Mouse (Mus musculus) forebrain, embryonic 11.5 days (tissue): ENCODE results near the gene Eef1akmt1. TPM values are rescaled to one million over a fixed set of nuclear protein-coding genes. Genes with fewer than 3 reads are reported as not detected.

Source experiments
- ATAC-seq: fragments of 200-750 bp; cut with Nextera tagmentation; replicated peaks from 2 replicates; pipeline ENCODE4 v1.8.0; 2017; ENCODE audit warnings: moderate TSS enrichment; ENCODE audit not compliant: low FRiP score
- DNase-seq: peaks from one replicate; pipeline ENCODE4 v3.0.0-alpha.2; 2017; ENCODE audit warnings: low spot score
- H3K27ac ChIP-seq: fragments of 300-500 bp; sonication (generic); 2 replicates; pipeline ENCODE4 v1.5.1; 2014; ENCODE audit warnings: low read depth, low read length
- H3K27me3 ChIP-seq: fragments of 300-500 bp; sonication (generic); 2 replicates; pipeline ENCODE4 v1.6.1; 2014; ENCODE audit warnings: mild to moderate bottlenecking, low read length, mixed read lengths; ENCODE audit not compliant: control insufficient read depth, insufficient read depth
- H3K36me3 ChIP-seq: fragments of 300-500 bp; sonication (generic); 2 replicates; pipeline ENCODE4 v1.6.1; 2014; ENCODE audit warnings: mild to moderate bottlenecking, low read length, moderate library complexity, mixed read lengths; ENCODE audit not compliant: control insufficient read depth, insufficient read depth
- H3K4me1 ChIP-seq: fragments of 300-500 bp; sonication (generic); replicated peaks from 2 replicates; pipeline ENCODE4 v1.6.1; 2014; ENCODE audit warnings: low read length, mixed read lengths; ENCODE audit not compliant: control insufficient read depth, insufficient read depth
- H3K4me2 ChIP-seq: fragments of 300-500 bp; sonication (generic); 2 replicates; pipeline ENCODE4 v1.6.1; 2014; ENCODE audit warnings: low read depth, mild to moderate bottlenecking, low read length, moderate library complexity, mixed read lengths; ENCODE audit not compliant: severe bottlenecking
- H3K4me3 ChIP-seq: fragments of 300-500 bp; sonication (generic); 2 replicates; pipeline ENCODE4 v1.5.1; 2014; ENCODE audit warnings: low read depth, low read length
- H3K9ac ChIP-seq: fragments of 300-500 bp; sonication (generic); 2 replicates; pipeline ENCODE4 v1.6.1; 2014; ENCODE audit warnings: low read length
- H3K9me3 ChIP-seq: fragments of 300-500 bp; sonication (generic); 2 replicates; pipeline ENCODE4 v1.6.1; 2016; ENCODE audit warnings: low read length, mixed read lengths; ENCODE audit not compliant: control insufficient read depth
- WGBS: fragments of 180-500 bp; shearing (Covaris S2); extraction: QIAGEN DNeasy Blood & Tissue Kit; methylation state at CpG from one replicate; pipeline ENCODE4 v1.1.7; 2014; 5-methylcytosine and 5-hydroxymethylcytosine counted together
- polyA plus RNA-seq: library from polyadenylated mRNA; unstranded; fragments of >200 nt; fragmentation: Nextera tagmentation; extraction: Ambion mirVana; gene quantifications from 2 replicates; pipeline ENCODE4 v1.2.1, GENCODE M21; 2014

The Eef1akmt1 gene
- polyA plus RNA-seq: 79.4 and 86.5 TPM in 2 replicates

- Histone ChIP-seq H3K9me3 (no peaks in the 10 kb centered on the region), H3K27ac (peak within 1 kb of the TSS; percentile 50; the same call in 1 of the 2 replicates), H3K4me2 (peak within 1 kb of the TSS; percentile 70), H3K4me3 (peak within 1 kb of the TSS; percentile 46), H3K27me3 (no peaks in the 10 kb centered on the region), H3K36me3 (no peaks in the 10 kb centered on the region), H3K9ac (peak within 1 kb of the TSS; percentile 63), H3K4me1 (no peaks in the 10 kb centered on the region; the same call in 1 of the 2 replicates)
- DNase-seq: peak; percentile 97
- WGBS: 11% methylated on average over 35 of the region's 35 CpGs
- peak; percentile 99 for ATAC-seq
These were observed at the start of gene Eef1akmt1 for GRCm38 (mm10) chr14:57571155-57572133. Eef1akmt1 (minus strand) TSS chr14:57571612.

DNA sequence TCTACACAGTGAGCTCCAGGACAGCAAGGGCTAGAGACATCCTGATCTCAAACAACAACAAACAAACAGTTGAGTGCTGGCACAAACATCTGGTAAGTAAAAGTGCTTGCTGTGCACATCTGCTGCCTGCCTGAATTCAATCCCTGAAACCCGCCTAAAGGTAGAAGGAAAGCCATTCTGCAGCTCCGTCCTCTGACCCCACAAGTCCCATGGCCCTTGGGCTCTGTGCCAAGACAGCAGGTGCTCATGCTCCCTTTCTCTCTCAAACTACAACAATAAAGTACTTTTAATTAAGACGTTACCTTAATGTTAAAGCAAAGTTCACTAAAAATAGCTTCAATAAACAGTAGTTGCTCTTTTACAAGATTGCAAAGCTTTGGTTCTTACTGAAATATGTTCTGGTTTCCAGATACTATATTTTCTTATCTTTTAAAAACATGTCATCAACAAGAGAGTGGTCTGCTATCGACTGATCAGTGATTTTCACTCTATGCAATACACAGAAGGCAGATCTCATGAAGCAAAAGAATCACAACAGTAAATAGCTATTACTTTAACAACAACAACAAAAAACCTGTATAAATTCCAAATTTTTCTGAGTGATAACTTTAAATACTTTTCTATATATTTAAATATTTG is 49.3 kb upstream of the Eef1akmt1 start:
- no peak for DNase-seq
- ATAC-seq: no peak
- H3K4me2 ChIP-seq: no peak overlapping the region
- no peaks in the 10 kb centered on the region; the same call in 1 of the 2 replicates for H3K36me3 ChIP-seq
- H3K27me3 ChIP-seq: no peaks in the 10 kb centered on the region
- no peaks in the 10 kb centered on the region for H3K9me3 ChIP-seq
- H3K9ac ChIP-seq: no peak overlapping the region
- WGBS: 66% methylated on average over 4 of the region's 4 CpGs
- H3K27ac ChIP-seq: no peak overlapping the region
- 0 out of 2 replicates have a peak, but pooled peaks cover 4% of the 10 kb centered on the region for H3K4me1 ChIP-seq
- no peak overlapping the region for H3K4me3 ChIP-seq

DNA sequence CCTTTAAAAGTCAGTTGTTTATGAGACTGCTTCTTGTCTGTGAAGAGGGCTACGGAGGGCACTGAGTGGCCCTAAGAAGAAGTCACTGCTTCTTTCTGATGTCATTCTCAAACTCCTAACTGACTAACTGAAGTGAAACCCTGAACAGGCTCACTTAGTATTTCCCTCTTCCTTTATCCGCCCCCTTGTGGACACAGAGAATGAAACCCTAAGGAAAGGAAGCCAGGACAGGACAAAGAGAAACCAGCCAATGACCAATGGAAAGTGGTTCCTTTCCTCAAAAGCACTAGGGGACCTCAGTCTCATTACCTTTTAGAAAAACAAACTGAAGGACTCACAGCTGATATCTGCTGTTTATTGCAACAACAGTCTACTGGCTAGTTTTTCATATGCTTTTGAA is 48.1 kb upstream of the Eef1akmt1 start:
- DNase-seq: no peak
- 47% methylated on average over 2 of the region's 2 CpGs for WGBS
- Histone ChIP-seq H3K4me2 (no peak overlapping the region), H3K9me3 (no peaks in the 10 kb centered on the region), H3K36me3 (no peaks in the 10 kb centered on the region), H3K27ac (no peak overlapping the region), H3K4me1 (0 out of 2 replicates have a peak, but pooled peaks cover 4% of the 10 kb centered on the region), H3K27me3 (no peaks in the 10 kb centered on the region), H3K9ac (no peak overlapping the region), H3K4me3 (no peak overlapping the region)
- no peak for ATAC-seq

DNA sequence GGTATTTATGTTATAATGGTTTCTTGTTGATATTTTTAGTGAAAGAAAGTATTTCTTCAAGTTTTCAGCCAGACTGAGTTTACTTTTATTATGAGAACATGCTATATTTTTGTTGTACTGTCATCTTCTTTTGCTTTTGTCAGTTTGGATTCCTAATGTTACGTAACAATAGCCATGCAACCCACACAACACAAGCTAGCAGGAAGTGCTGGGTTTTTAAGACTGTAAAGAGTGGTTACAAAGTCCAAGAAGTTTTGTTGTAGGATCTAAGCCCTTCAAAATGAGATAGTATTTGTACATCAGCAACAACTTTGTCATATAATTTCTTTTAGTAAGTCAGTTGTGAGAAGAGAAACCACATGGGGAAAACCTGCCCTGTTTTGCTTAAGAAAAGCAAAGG is 46.3 kb upstream of the Eef1akmt1 start:
- Histone ChIP-seq H3K36me3 (no peaks in the 10 kb centered on the region), H3K27ac (no peak overlapping the region), H3K4me3 (no peak overlapping the region), H3K9ac (no peak overlapping the region), H3K4me1 (0 out of 2 replicates have a peak, but pooled peaks cover 3% of the 10 kb centered on the region), H3K4me2 (no peak overlapping the region), H3K9me3 (no peaks in the 10 kb centered on the region), H3K27me3 (no peaks in the 10 kb centered on the region)
- ATAC-seq (no peak), DNase-seq (no peak)
- WGBS: 96% methylated on average over 1 of the region's 1 CpGs

DNA sequence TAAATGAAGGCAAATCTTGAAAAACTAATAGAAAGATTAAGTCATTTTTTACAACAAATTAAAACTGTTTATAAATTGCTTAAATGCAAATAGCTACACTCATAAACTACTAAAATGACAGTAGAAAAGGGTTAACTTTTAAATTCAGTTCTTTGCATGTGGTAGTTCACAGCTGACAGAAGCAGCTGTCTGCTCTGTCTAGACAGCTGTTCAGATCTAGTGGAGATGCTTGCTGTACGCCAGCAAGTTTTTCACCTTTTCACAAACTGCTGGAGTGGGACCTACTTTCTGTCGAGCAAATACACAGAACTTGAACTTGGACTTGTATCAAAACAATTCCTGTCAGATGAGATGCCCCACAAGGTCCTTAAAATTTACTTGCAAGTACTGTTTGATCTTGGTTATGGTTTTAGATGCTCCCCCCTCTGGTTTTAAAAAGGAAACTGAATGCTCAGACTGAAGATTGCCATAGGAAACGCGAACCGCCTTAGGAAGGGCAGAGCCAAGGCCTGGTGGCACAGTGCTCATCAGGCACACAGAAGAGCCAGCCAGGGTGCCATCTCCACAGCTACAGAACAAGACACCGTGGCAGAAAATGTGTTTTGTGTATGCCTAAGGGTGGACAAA is 45.0 kb upstream of the Eef1akmt1 start:
- no peak overlapping the region for H3K4me3 ChIP-seq
- H3K4me2 ChIP-seq: no peak overlapping the region
- ATAC-seq (no peak), DNase-seq (no peak)
- no peak overlapping the region for H3K27ac ChIP-seq
- H3K9me3 ChIP-seq: no peaks in the 10 kb centered on the region
- WGBS: 87% methylated on average over 6 of the region's 6 CpGs
- no peaks in the 10 kb centered on the region for H3K36me3 ChIP-seq
- H3K9ac ChIP-seq: no peak overlapping the region
- H3K4me1 ChIP-seq: 0 out of 2 replicates have a peak, but pooled peaks cover 3% of the 10 kb centered on the region
- H3K27me3 ChIP-seq: no peaks in the 10 kb centered on the region

GRCm38 (mm10) chr14:57615828-57616227 is 44.4 kb upstream of the Eef1akmt1 start:
- Histone ChIP-seq H3K4me1 (0 out of 2 replicates have a peak, but pooled peaks cover 7% of the 10 kb centered on the region), H3K4me3 (no peak overlapping the region), H3K9ac (no peak overlapping the region), H3K36me3 (no peaks in the 10 kb centered on the region), H3K27ac (no peak overlapping the region), H3K9me3 (no peaks in the 10 kb centered on the region), H3K27me3 (no peaks in the 10 kb centered on the region), H3K4me2 (no peak overlapping the region)
- DNase-seq (no peak), ATAC-seq (no peak)
- 76% methylated on average over 6 of the region's 6 CpGs for WGBS

DNA sequence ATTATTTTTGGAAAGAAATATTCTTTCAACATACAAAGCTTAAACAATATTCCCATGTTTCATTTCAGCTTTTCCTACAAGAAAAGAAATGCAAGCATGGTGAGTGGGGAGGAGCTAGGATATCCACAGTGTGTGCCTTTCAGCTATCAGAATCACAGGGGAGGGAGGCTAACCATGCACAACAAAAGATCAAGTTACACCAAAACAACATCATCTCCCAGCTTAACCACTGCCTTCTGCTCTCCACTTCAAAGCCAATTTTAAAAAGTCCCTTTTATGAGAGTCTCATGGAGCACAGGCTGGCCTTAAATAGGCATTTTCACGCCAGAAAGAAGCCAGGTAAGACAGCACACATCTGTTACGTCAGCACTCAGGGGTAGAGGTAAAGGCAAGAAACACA is 39.6 kb upstream of the Eef1akmt1 start:
- Histone ChIP-seq H3K4me1 (0 out of 2 replicates have a peak, but pooled peaks cover 7% of the 10 kb centered on the region), H3K4me2 (no peak overlapping the region), H3K36me3 (no peaks in the 10 kb centered on the region; the same call in 1 of the 2 replicates), H3K27me3 (no peaks in the 10 kb centered on the region), H3K27ac (peak overlapping the region; percentile 18; the same call in 1 of the 2 replicates), H3K9ac (no peak overlapping the region), H3K9me3 (no peaks in the 10 kb centered on the region), H3K4me3 (no peak overlapping the region)
- ATAC-seq: no peak
- 47% methylated on average over 2 of the region's 2 CpGs for WGBS
- DNase-seq: no peak

DNA sequence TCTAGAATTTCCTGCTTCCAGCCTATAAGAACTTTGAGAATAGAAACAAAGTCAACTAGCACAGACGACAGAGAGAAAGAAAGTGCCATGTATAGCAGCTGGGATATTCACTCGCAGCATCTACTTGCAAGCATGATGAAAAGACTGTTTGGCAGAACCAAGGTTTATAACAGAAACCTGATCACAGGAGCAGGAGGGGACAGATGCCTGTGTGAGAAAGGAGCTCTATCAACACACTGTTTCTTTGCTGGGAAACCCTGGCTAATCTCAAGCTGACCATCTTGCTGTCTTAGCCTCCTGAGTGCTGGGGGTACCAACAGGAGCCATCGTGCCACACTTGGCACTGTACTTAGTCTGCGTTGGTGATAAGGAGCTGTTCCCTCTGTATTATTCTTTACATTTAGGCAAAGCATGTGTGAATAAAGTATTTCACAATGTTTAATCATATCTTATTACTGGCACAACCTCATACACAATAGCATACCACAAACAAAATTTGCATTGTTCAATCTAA is 38.5 kb upstream of the Eef1akmt1 start:
- ATAC-seq: no peak
- H3K27ac ChIP-seq: no peak overlapping the region
- no peak for DNase-seq
- no peak overlapping the region for H3K9ac ChIP-seq
- H3K4me1 ChIP-seq: 0 out of 2 replicates have a peak, but pooled peaks cover 4% of the 10 kb centered on the region
- H3K36me3 ChIP-seq: no peaks in the 10 kb centered on the region; the same call in 1 of the 2 replicates
- H3K4me2 ChIP-seq: no peak overlapping the region
- no peaks in the 10 kb centered on the region for H3K27me3 ChIP-seq
- H3K4me3 ChIP-seq: no peak overlapping the region
- H3K9me3 ChIP-seq: no peaks in the 10 kb centered on the region
- 85% methylated on average over 4 of the region's 4 CpGs for WGBS
